Mouse (Mus musculus): ENCODE measurements around the gene Snx21. TPM values are rescaled to one million over a fixed set of nuclear protein-coding genes. Genes with fewer than 3 reads are reported as not detected.

The Snx21 gene
- total RNA-seq (2015) (0.42 and 0.49 TPM in 2 replicates), total RNA-seq (2017) (0.37 and 0.88 TPM in 2 replicates)

GRCm38 (mm10) chr2:164785481-164786387 is at the start of gene Snx21:
Gene Snx21 (plus strand): TSS chr2:164785823.
- ATAC-seq (replicated peaks; ENCODE audit: poor library complexity), result peak; percentile 43

- no peak for ATAC-seq (replicated peaks; ENCODE audit: poor library complexity)
These were observed 48.1 kb upstream of the Snx21 start for GRCm38 (mm10) chr2:164737377-164738090.

DNA sequence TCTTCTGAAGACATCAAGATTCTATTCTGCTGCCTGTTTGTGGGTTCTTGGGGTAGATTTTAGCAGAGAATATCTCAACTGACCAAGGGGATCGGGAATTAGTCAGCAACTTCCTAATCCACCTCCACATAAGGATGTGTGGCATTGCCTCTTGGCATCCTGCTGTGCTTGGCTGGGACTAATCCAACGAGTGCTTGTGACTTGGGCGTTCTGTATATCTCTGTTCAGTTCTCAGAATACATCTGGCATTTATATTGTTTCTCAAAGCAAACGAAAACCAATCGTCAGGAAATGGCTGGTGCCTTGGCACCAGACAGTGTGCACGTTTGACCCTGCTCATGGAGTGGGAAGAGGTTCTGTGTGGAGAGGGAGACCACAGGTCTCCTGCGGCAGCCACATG is 45.7 kb upstream of the Snx21 start:
- ATAC-seq (replicated peaks; ENCODE audit: poor library complexity), result no peak

- peak; percentile 29; the same call in 1 of the 2 replicates for ATAC-seq (replicated peaks; ENCODE audit: poor library complexity)
These were observed 40.6 kb upstream of the Snx21 start for GRCm38 (mm10) chr2:164744987-164745386.

GRCm38 (mm10) chr2:164745843-164746479 is 39.7 kb upstream of the Snx21 start, which contains the start of the genes Wfdc3 and Dnttip1:
Gene Wfdc3 (minus strand): TSS chr2:164745931.
Gene Dnttip1 (plus strand): TSS chr2:164745983.
- ATAC-seq (replicated peaks; ENCODE audit: poor library complexity), result peak; percentile 87

DNA sequence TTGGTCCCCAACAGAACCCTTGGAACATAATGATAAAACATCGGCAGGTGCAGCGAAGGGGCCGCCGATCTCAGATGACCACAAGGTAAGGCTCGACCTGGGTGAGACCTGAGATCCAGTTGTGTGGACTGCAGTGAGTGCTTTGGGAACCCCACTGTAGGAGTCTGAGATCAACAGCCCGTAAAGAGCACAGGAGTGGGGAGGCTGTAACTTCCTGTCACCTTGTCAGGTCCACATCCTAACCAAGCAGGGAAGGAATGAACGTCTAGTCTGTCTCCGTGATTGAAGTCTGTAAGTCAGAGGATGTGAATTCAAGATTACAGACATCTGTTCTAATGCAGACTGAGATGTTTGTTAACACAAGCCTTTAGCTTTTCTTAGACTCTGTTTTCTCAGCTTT is 38.9 kb upstream of the Snx21 start:
- no peak for ATAC-seq (replicated peaks; ENCODE audit: poor library complexity)

GRCm38 (mm10) chr2:164748191-164748590 is 37.4 kb upstream of the Snx21 start:
- ATAC-seq (replicated peaks; ENCODE audit: poor library complexity), result no peak

DNA sequence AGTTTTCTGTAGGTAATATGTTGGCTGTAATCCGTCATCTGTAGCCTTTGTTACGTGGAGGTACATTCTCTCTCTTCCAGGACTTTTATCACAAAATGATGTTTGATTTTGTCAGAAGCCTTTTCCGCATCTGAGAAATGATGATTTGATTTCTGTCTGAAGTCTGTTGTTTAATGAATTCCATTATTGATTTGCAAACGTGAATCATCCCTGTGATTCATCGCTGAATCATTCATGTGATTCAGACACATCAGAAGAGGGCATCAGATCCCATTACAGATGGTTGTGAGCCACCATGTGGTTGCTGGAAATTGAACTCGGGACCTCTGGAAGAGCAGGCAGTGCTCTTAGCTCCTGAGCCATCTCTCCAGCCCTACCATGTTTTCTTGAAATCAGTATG is 36.6 kb upstream of the Snx21 start:
- ATAC-seq (replicated peaks; ENCODE audit: poor library complexity), result no peak

GRCm38 (mm10) chr2:164752454-164752853 is 33.2 kb upstream of the Snx21 start:
- ATAC-seq (replicated peaks; ENCODE audit: poor library complexity), result no peak

DNA sequence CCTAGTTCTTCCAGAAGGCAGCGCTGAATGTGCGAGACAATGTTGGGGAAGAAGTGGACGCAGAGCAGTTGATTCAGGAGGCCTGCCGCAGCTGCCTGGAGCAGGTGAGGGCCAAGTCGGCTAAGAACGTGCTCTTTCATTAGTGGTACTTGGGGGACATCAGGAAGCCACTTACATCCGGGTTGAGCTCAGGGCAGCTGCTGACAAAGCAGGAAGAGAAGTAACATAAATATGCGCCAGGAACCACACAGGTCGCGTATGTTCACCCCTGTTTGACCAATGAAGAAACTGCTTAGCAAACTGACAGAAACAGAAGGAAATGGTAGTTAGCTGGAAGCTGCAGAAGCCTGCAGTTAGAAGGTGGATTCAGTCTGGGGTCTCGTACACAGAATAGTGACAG is 31.5 kb upstream of the Snx21 start:
- peak; percentile 76 for ATAC-seq (replicated peaks; ENCODE audit: poor library complexity)

DNA sequence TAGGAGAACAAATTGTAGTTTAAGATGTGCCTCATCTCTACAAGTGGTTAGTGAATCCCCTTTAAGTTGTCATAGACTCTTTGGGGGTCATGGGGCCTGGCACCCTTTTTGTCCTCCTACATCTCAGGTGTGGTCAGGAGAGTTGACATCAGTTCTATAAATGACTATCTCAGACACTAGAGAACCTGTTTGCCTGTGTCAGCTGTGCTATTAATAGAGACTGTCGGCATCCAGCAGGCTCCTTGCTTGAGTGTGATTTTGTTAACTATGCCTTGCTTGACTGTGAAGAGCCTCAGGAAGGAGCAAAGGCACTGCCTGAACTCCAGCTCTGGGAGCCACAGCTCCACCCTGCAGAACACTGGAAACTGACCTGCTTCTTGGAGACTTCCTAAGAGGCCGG is 30.8 kb upstream of the Snx21 start:
- ATAC-seq (replicated peaks; ENCODE audit: poor library complexity), result no peak

DNA sequence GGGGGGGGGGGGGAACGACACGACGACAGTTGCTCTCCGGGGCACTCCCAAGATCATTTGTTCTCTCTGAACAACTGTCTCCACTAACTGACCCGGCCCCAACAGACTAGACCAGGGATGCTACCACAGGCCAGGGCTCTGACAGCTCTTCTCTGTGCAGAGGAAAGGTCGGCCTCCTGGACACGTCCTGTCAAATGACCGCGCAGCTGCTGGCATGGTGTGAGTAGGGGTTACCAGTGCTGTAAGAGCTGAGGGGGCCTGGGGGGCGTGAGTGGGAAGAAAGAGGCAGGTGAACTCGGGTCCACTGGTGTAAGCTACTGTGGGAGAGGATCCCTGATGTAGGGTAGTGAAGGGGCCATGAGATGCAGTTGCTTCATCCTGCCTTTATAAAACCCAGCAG is 27.8 kb upstream of the Snx21 start:
- ATAC-seq (replicated peaks; ENCODE audit: poor library complexity), result no peak

- no peak for ATAC-seq (replicated peaks; ENCODE audit: poor library complexity)
These were observed 26.9 kb upstream of the Snx21 start for GRCm38 (mm10) chr2:164758692-164759091.

- peak; percentile 66 for ATAC-seq (replicated peaks; ENCODE audit: poor library complexity)
These were observed 25.4 kb upstream of the Snx21 start for GRCm38 (mm10) chr2:164760059-164760833.

DNA sequence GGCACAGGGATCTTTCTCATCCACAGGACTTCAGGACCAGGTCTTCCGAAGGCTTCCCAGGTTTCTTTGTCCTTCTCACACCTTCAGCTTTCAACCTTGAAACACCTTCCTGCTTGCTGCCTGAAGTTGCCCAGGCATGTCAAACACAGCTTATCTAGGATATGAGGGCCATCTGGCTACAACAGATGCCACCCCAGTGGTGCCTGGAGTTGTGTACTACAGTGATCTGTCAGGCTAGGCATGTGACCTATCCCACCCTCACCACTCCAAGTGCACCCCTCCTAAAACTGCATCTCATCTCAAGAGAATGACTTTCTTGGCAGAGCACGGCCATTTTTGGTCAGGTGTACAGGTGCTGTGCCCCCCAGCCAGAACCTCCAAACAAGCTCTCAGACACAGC is 24.1 kb upstream of the Snx21 start:
- peak; percentile 83 for ATAC-seq (replicated peaks; ENCODE audit: poor library complexity)

DNA sequence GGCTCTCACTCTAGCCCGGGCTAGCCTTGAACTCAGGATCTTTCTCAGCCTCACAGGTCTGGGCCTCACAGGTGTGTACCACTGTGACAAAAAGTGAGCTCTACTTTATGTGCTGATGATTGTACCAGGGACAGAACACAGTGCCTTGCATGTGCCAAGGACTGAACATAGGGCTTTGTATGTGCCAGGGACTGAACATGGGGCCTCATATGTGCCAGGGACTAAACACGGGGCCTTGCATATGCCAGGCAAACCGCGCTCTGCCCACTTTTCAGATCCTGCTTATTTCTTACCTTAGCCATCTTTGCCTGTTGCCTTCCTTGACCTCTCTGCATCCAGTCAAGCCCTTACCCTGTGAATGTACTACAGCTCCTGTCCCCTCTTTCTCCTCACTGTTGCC is 23.7 kb upstream of the Snx21 start:
- 0 out of 2 replicates have a peak, but pooled peaks have one; percentile 2 for ATAC-seq (replicated peaks; ENCODE audit: poor library complexity)

GRCm38 (mm10) chr2:164762593-164762992 is 23.0 kb upstream of the Snx21 start:
- no peak for ATAC-seq (replicated peaks; ENCODE audit: poor library complexity)

GRCm38 (mm10) chr2:164765841-164766240 is 19.8 kb upstream of the Snx21 start:
- ATAC-seq (replicated peaks; ENCODE audit: poor library complexity), result no peak

- no peak for ATAC-seq (replicated peaks; ENCODE audit: poor library complexity)
These were observed 17.6 kb upstream of the Snx21 start for GRCm38 (mm10) chr2:164767812-164768540.
